Mouse (Mus musculus): Measurements from ENCODE around the gene Impdh1.

GRCm38 (mm10) chr6:29175113-29175512 lies 41.1 kb downstream of the Impdh1 start:
- TF ChIP-seq CTCF (IDR thresholded peaks at IDR 0.05; ENCODE audit: borderline replicate concordance, insufficient read depth, low read depth, low read length) (no peak), POLR2A (IDR thresholded peaks at IDR 0.05; ENCODE audit: borderline replicate concordance, insufficient read depth, low read length) (no peak)
